Mouse (Mus musculus) adrenal gland, postnatal 10 days (tissue): Measurements from ENCODE around the gene Gatad2a. TPM values are rescaled to one million over a fixed set of nuclear protein-coding genes. Genes with fewer than 3 reads are reported as not detected.

Experiments
- DNase-seq: peaks from one replicate; pipeline ENCODE4 v3.0.0; 2021; ENCODE audit warnings: mixed read lengths
- total RNA-seq, 2 experiments: library from RNA; stranded (reverse); gene quantifications; 2 replicates each; pipeline ENCODE4 v1.2.3; 2021

The Gatad2a gene
- total RNA-seq, 2 experiments from 2014 or later: 84.4 to 90.0 TPM

- no peak for DNase-seq
Measured at GRCm38 (mm10) chr8:69870907-69871306, 125.3 kb downstream of the Gatad2a start.

GRCm38 (mm10) chr8:69870003-69870765 lies 126.0 kb downstream of the Gatad2a start:
- no peak for DNase-seq

GRCm38 (mm10) chr8:69867696-69868326 lies 128.4 kb downstream of the Gatad2a start:
- no peak for DNase-seq

- no peak for DNase-seq
Measured at GRCm38 (mm10) chr8:69864180-69864579, 132.0 kb downstream of the Gatad2a start.

- DNase-seq: no peak
Measured at GRCm38 (mm10) chr8:69863387-69864020, 132.7 kb downstream of the Gatad2a start.

GRCm38 (mm10) chr8:69861251-69861650 lies 134.9 kb downstream of the Gatad2a start:
- DNase-seq: no peak

GRCm38 (mm10) chr8:69860807-69861206 lies 135.4 kb downstream of the Gatad2a start:
- no peak for DNase-seq

Other genes with a start within 250 kb of the Gatad2a start
- 1 to 10 TPM; 3.7 to 4.3 TPM for gene Zfp963, start 246.4 kb downstream of the Gatad2a start, total RNA-seq
- 1 to 10 TPM in 1 of 2 experiments, not detected in 1; 2.8 TPM for gene Gm20422, start 221.5 kb downstream of the Gatad2a start, total RNA-seq
- gene Atp13a1, start 205.2 kb downstream of the Gatad2a start, total RNA-seq: 10 to 100 TPM; 33.0 to 33.3 TPM
- gene Zfp866, start 205.2 kb downstream of the Gatad2a start, total RNA-seq: 10 to 100 TPM; 17.6 to 27.2 TPM
- gene Gmip, start 187.7 kb downstream of the Gatad2a start, total RNA-seq: 10 to 100 TPM; 12.2 to 16.9 TPM
- 1 to 10 TPM in 1 of 2 experiments, under 1 TPM in 1; 0.96 to 1.1 TPM for gene Lpar2, start 174.0 kb downstream of the Gatad2a start, total RNA-seq
- 1 to 10 TPM; 1.2 to 1.7 TPM for gene Pbx4, start 163.9 kb downstream of the Gatad2a start, total RNA-seq
- gene Cilp2, start 108.7 kb downstream of the Gatad2a start, total RNA-seq: 1 to 10 TPM in 1 of 2 experiments, under 1 TPM in 1; 0.64 to 1.5 TPM
- gene Tssk6, start 94.2 kb downstream of the Gatad2a start, total RNA-seq: under 1 TPM; 0.79 to 0.84 TPM
- gene Ndufa13, start 93.8 kb downstream of the Gatad2a start, total RNA-seq: 100 to 1,000 TPM; 237 to 261 TPM
- 1 to 10 TPM; 5.5 TPM for gene Yjefn3, start 93.7 kb downstream of the Gatad2a start, total RNA-seq
- gene Mau2, start 46.4 kb upstream of the Gatad2a start, total RNA-seq: 10 to 100 TPM; 53.8 to 56.2 TPM
- 10 to 100 TPM; 24.1 to 29.7 TPM for gene Sugp1, start 46.4 kb upstream of the Gatad2a start, total RNA-seq
- gene Tm6sf2, start 76.5 kb upstream of the Gatad2a start, total RNA-seq: 1 to 10 TPM; 4.3 to 9.3 TPM
- gene Hapln4, start 87.1 kb upstream of the Gatad2a start, total RNA-seq: under 1 TPM; 0.24 to 0.36 TPM
- gene Ncan, start 124.5 kb upstream of the Gatad2a start, total RNA-seq: 1 to 10 TPM in 1 of 2 experiments, under 1 TPM in 1; 0.81 to 1.2 TPM
- gene Nr2c2ap, start 134.9 kb upstream of the Gatad2a start, total RNA-seq: 10 to 100 TPM; 15.7 to 16.1 TPM
- gene Rfxank, start 142.8 kb upstream of the Gatad2a start, total RNA-seq: 10 to 100 TPM; 18.0 to 23.9 TPM
- gene Borcs8, start 143.1 kb upstream of the Gatad2a start, total RNA-seq: 10 to 100 TPM; 45.0 to 48.5 TPM
- under 1 TPM; 0.36 to 0.54 TPM for gene Mef2b, start 143.3 kb upstream of the Gatad2a start, total RNA-seq
- 10 to 100 TPM; 43.1 to 47.0 TPM for gene Tmem161a, start 176.0 kb upstream of the Gatad2a start, total RNA-seq
- gene Slc25a42, start 215.9 kb upstream of the Gatad2a start, total RNA-seq: 100 to 1,000 TPM; 124 to 184 TPM
- 10 to 100 TPM; 28.9 to 48.5 TPM for gene Sugp2, start 237.8 kb upstream of the Gatad2a start, total RNA-seq
- gene Armc6, start 238.1 kb upstream of the Gatad2a start, total RNA-seq: 10 to 100 TPM; 11.2 to 13.2 TPM